Mouse (Mus musculus) adrenal gland (tissue): Measurements from ENCODE around the gene Dnah1.

Experiments used
- intact Hi-C: fragments of 180-260 bp; cut with DNase I; formaldehyde crosslinking; loops from one replicate; pipeline ENCODE4 v1.15.1; 2025

Dnah1 gene

DNA sequence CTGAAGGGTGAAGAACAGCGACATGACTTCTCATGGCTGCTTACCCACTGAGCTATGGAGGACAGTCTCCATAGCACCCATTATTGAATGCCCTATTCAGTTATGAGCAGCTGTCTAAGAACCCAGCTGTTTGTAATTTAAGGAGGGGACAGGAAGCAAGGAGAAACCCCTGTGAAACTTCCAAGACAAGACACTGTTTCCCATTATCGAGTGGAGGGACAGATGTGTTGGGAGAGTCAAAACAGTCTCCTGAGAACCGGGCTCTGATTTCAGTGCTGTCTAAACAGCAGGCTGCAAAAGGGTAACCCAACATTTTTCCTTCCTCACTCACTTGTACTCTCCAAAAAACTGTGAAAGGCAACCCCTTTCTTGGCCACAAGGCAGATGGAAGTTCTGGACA, 83.2 kb downstream of the Dnah1 start:
- intact Hi-C loops, result no loop called here

DNA sequence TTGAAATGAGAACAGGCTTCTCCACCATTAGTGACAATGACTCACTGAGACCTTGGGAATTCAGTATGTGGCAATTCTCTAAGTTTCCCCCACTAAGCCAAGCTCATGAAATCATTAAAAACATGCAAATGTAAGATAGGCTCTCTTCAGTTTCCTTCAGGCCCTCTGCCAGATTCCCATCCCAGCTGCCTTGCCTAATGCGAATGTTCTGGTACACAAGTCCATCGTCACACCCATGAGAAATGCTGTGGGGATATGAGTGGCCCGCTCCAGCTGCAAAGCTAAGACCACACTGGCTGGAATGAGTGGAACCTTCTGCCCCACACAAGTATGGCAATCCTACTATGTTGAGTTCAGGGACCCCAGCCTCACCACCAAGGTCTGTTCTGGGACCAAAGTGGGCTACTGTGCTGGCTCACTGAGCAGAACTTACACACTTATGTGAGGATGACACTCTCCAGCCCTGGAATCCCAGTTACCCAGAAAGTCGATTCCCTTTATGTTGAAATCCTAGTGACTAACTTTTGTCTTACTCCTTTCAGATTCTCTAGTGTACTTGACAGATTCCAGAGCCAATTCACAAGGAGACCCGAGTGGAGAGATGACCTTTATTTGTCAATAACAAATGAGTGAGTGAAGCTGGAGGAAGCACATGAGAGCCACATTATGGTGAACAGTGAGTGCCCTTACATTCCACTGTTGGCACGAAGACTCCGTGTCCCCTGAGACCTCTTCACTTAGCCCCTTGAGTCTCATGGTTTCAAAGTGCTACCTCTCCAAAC, 86.4 kb downstream of the Dnah1 start:
- intact Hi-C loops, result no loop called here

DNA sequence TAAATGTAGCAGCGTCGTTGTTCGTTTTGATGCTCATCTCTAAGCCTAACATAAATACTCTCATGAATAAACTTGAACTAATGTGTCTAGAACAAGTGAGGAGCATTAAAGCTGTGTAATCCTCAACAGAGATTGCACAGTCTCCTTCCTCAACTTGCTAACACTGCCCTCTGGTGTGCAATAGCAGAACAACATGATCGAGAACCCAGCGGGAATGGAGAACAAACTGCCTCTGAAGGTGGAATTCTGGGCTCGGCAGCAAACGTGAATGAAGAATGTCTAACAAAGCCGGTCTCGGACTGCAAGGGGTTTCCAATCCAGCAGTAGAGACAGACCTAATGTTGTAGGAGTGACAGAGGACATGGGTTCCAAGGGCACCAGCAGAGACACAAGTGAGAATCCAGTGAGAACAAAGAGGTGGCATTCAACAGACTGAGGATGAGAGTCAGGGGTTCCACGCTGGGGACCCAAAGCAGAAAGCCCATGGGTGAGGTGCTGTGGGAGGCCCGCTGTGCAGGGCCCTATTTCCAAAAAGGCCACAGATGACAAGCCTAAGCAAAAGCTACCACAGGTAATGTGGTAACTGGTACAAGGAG, 89.6 kb downstream of the Dnah1 start:
- intact Hi-C loops, result loop anchor here (2.0 kb wide), 1 partner anchor 19 kb away; no protein-coding TSS in a partner anchor

DNA sequence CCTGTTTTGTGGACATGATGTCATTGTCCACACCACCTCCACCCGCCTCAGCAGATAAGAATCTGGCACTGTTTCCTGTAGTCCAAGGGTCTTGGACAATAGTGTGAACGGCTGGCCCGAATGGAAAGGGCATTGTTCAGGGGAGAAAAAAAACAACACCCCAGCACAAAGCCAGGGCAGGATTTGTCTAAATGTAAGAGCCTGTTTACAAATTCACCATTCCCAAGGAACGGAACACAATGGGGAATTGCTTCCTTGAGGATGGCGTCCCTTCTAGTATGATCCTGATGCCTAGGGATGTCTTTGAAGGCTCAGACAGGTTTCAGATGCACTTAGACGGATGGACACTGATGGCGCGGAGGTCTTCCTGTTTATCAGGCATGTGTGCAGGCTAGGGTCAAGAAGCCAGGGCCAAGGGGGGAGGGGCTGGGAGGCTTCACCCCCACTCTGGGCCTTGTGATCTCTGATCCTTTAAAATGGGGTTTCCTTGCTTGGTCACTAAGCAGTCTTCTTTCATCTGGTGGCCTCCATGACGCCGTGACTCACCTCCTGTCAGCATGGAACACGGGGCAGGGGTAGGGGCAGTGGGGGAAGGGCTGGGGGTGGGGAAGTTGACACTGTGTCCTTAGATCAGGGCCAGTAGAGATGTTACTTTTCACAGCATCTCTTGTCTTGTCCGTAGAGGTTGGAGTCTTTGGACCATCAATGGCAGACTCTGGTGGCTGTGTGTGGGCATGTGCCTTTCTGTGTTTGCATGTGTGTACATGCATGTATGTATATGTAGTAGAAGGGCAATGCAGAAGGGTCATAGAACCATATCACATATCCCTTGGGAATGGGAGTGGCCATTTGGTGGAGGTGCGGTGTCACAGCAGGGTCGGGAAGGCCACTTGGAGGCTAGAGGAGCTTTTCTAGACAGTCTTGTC, 90.4 kb downstream of the Dnah1 start:
- intact Hi-C loops, result loop anchor here (2.0 kb wide), 1 partner anchor 19 kb away; no protein-coding TSS in a partner anchor

DNA sequence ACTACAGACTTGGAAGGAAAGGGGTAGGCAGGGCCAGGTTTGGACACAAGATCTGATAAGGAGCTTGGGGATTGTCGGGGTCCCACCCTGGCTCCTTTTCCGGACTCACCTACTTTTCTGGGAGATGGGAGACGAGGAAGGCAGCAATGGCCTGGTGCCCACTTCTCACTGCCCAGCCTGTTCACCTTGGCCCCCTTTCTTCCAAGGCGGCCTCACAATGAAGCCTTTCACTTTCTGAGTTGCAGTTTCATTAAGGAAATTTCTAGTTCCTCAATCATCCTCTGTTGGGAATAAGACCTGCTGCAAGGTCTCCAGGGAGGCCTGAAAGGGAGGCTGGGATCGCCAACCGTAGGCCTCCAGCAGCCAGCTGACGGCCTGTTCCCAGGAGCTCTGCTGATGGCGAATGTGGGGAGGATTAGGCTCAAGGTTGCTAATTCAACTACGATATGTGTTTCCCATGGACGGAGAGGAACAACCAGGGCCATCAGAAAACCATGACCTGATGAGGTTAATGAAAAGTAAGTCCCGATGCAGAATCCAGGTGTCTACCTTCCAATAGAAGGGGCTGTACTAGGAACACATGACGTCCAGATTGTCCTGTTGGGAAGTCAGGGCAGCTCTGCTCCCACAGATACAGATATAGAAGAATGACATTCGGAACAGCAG, 91.2 kb downstream of the Dnah1 start:
- intact Hi-C loops, result loop anchor here (2.0 kb wide), 1 partner anchor 18 kb away; no protein-coding TSS in a partner anchor

DNA sequence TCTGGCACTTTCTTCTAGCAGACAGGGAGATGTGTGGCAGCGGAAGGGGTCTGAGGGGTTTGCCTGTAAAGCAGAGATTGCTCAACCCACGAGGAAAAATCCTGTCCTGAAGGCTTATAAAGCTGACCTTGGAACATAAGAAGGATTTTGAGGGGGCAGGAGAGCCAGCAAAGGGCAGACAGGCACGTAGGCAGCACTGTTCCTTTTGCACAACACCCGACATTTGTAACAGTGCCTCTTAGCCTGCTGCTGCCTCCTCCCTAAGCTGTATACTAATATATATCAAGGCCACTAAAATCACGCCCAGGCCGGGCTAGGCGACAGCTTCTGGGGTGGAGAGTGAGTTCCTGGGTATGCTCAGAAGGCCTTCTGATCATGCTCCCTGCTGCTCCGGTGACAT, 93.3 kb downstream of the Dnah1 start:
- intact Hi-C loops, result no loop called here

DNA sequence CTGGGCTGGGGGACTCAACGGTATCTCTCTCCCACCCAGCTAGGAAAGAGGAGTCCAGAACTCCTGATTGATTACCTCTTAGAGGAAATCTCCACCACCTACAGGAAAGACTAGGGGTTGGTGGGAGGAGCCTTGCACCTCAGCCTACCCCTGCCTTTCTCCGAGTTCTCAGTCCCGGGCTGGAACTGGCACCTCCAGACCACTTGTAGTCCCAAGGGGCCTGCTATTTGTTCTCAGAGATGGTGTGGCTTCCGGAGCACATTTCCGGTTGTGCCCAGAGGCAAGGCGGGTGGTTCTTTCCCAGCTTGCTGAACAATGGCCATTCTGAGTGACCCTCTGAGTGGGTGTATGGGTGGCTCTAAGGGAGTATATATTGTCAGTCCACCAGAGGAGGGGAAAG, 95.5 kb downstream of the Dnah1 start:
- intact Hi-C loops, result no loop called here

DNA sequence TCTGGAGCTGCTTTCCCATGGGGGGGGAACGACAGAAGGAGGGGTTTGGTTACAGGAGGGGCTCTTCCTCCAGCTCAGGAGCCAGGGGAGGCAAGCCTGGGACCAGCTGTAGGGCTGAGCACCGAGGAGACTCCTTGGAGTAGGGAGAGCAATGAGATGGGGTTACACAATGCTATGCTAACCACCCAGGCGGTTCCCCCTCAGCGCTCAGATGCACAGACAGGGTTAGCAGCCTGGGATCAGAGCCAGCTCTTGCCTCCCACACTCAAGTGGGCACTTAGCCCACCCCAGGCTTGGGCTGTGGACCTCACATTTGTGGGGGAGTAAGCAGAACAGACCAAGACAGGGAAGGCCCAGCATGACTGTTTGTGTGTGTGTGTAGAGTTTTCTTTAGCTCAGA, 96.7 kb downstream of the Dnah1 start:
- intact Hi-C loops, result no loop called here

DNA sequence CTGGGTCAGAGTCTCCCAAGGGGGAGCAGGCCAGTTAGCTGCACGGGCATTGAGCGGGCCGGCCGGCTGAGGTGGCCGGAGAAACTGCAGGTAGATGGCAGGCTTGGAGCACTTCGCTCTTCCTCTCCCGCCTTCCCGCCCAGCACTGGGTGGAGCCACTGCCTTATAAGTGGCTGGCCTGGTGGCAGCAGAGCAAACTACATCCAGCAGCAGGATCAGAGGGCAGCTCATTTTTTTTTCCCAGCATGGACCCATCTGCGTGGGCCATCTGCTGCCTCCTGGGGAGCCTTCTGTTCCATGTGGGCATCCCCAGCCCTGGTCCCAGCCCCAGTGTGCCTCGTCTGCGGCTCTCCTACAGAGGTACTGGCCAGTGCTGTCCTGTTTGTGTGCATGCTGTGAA, 106.0 kb downstream of the Dnah1 start, which contains the start of gene Sema3g:
TSS of gene Sema3g (plus strand) at position 195 of the 400 bp plus-strand sequence.
- intact Hi-C loops, result loop anchor here (5.0 kb wide), 1 partner anchor 115 kb away; no protein-coding TSS in a partner anchor

DNA sequence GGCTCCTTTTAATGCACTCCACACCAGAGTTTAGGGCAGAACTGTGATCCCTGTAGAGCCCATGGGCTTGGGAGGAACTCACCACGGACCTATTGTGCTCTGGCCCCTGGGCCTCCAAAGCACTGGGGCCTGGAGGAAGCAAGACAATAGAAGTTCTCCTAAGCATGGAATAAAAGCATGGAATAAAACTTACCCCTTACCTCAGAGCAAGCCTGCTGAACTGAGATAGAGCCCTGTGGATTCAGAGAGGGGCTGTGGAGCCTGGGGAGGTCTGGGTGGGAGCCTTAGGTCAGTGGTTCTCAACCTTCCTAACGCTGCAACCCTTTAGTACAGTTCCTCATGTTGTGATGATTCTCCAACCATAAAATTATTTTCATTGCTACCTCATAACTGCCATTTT, 106.8 kb downstream of the Dnah1 start, which contains the start of gene Nisch:
TSS of gene Nisch (minus strand) at position 101 of the 400 bp plus-strand sequence.
- intact Hi-C loops, result loop anchor here (5.0 kb wide), 1 partner anchor 115 kb away; no protein-coding TSS in a partner anchor

DNA sequence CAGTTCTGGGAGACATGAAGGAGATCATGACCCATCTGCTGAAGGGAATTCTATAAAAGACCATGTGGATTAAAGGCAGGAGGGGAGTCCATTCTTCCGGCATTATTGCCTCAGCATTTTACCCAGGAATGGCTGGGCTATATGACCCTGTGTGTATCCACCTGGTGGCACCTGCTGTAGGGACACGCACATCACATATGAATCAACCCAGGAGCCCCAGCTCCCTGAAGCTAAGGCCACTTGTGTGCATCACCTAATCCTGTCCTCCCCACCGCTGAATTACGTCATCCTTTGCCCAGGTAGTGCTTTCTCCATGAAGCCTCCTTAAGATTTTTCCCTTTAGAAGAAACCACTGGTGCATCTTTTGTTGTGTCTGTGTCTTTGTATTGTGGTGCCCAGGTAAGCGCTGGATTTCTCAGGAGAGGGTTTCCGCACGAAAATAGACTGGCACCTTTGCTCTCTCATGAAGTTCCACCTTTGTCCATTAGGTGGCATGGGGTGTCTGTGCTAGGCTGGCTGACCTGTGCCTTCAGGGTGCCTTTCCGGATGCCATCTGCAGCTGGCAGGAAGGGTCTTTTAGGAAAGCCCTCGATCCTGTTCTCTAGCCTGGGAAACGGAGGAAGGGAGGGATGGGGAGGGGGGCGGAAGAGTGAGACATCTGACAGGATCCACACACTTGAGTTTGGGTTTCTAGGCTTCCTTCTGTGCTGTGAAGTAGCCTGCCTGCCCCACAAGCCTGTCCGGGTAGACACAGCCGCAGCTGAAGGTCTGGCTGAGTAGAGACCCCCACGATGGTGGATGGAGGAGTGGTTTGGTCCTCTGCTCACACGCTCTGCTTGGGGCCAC, 108.3 kb downstream of the Dnah1 start:
- intact Hi-C loops, result loop anchor here (2.0 to 5.0 kb wide), 2 partner anchors 17 to 117 kb away; no protein-coding TSS in a partner anchor

DNA sequence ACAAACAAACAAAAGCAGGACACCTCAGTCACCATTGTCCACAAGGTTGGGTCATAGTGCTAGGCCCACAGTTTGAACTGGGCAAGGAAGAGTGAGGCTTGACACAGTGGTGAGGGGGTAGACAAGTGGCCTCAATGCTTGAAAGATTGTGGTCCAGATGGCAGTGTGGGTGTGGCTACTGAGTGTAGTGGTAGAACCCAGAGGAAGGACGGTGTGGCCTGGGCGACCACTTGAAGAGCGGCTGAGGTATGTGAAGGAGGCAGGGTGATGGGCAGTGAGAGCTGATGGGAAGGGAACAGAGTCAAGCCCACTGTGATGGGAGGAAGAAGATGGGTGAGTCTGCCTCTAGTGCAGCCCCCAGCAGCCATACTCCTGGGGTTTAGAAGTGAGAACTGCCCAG, 109.0 kb downstream of the Dnah1 start:
- intact Hi-C loops, result loop anchor here (2.0 to 5.0 kb wide), 3 partner anchors 18 to 118 kb away; no protein-coding TSS in a partner anchor

DNA sequence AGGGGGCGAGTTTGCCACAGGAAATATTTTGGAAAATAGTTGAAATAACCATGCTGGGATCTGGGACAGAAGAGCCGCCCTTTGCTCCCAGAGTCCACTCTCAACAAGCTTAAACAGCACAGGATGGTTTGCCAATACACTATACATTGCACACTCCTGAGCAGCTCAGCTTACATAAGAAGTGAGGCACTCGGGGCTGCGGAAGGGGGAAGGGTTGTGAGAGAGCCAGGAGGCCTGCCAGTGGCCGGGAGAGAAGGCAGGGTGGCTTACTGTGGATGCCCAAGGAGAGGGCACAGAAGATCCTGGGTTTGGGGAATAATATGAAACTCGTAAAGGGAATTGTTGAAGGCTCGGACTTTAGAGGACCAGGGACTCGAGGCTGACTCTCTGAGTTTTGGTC, 109.8 kb downstream of the Dnah1 start:
- intact Hi-C loops, result loop anchor here (2.0 to 5.0 kb wide), 2 partner anchors 19 to 33 kb away; no protein-coding TSS in a partner anchor

DNA sequence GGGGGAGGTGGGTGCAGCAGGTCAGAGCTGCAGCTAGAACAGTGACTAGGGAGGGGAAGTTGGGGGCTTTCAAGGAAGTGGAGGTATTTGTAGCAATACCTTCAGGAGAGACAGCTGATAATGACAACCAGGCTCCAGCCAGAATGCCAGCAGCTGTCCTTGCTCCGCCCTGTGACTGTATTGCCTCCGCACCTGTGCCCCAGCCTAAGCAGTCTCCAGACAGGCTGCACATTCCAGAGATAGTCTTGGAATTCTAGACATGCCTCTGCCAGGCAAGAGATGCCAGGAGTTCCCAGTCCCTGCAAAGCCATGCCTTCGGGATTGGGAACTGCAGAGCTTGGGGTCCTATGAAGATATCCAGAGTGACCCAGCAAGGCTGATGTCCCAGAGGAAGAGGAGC, 111.2 kb downstream of the Dnah1 start:
- intact Hi-C loops, result loop anchor here (5.0 kb wide), 1 partner anchor 35 kb away; no protein-coding TSS in a partner anchor

DNA sequence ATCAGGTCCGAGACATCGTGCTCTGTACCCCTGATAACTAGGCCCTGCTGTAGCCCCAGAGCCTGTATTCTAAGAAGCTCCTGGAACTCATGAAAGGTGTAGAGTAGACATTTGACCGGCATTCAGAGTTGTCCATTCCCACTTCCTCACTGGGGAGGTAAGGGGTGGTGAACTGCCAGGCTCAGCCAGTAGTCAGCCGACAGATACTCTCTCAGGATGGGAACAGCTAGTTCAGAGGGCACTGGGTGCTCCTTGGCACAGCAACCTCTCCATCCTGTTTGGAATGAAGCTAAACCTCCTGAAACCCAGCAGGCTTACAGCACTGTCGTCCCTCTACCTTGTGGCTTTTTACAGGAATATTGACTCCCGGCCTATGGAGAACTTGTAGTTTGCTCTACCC, 111.8 kb downstream of the Dnah1 start:
- intact Hi-C loops, result loop anchor here (5.0 kb wide), 1 partner anchor 35 kb away; no protein-coding TSS in a partner anchor
